Mouse (Mus musculus) brain, embryonic 14.5 days (tissue): ENCODE data around the gene Zfp607b.

ENCODE experiments used
- CTCF ChIP-seq: fragments of 200-500 bp; IDR thresholded peaks from 2 replicates; pipeline ENCODE4 v1.5.1; 2012; ENCODE audit warnings: inconsistent platforms, mild to moderate bottlenecking, moderate library complexity, borderline replicate concordance; ENCODE audit not compliant: insufficient read depth, insufficient read length; ENCODE audit errors: extremely low read depth
- POLR2A ChIP-seq: fragments of 200-500 bp; IDR thresholded peaks from 2 replicates; pipeline ENCODE4 v1.6.1; 2012; ENCODE audit warnings: mild to moderate bottlenecking, inconsistent platforms, borderline replicate concordance; ENCODE audit not compliant: poor library complexity, insufficient read depth, insufficient read length, severe bottlenecking; ENCODE audit errors: extremely low read depth

DNA sequence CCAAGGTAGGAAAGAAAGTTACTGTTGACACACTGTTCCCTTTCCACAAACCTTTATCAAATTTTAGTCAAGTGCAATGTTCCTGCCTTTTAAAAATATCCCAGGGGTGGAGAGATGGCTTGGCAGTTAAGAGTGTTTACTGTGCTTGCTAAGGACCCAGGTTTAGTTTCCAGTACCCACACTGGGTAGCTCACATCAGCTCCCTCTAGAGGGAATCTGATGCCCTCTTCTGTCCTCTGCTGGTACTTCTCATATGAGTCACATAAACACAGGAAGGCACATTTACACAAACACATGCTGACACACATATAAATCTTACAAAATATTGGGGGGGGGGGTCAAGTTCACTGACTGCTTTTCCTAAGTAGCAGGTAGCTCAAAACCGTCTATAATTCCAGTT is 44.7 kb upstream of the Zfp607b start:
- TF ChIP-seq POLR2A (no peak), CTCF (no peak)
